Mouse (Mus musculus) liver, postnatal 0 days (tissue): ENCODE measurements around the gene 2510009E07Rik. TPM values are rescaled to one million over a fixed set of nuclear protein-coding genes. Genes with fewer than 3 reads are reported as not detected.

Source experiments
- ATAC-seq: fragments of 200-750 bp; cut with Nextera tagmentation; 2 replicates; pipeline ENCODE4 v1.8.0; 2017; ENCODE audit warnings: mild to moderate bottlenecking, moderate library complexity
- DNase-seq: peaks from one replicate; pipeline ENCODE4 v3.0.0-alpha.2; 2016
- H3K27ac ChIP-seq: fragments of 300-500 bp; sonication (generic); 2 replicates; pipeline ENCODE4 v1.5.1; 2014; ENCODE audit warnings: antibody characterized with exemption, moderate library complexity, mild to moderate bottlenecking, low read depth
- H3K27me3 ChIP-seq: fragments of 300-500 bp; sonication (generic); 2 replicates; pipeline ENCODE4 v1.6.1; 2014; ENCODE audit warnings: low read length, control low read depth, mixed read lengths; ENCODE audit not compliant: insufficient read depth
- H3K36me3 ChIP-seq: fragments of 300-500 bp; sonication (generic); replicated peaks from 2 replicates; pipeline ENCODE4 v1.6.1; 2014; ENCODE audit warnings: mild to moderate bottlenecking, control low read depth, low read length, moderate library complexity, mixed read lengths; ENCODE audit not compliant: insufficient read depth
- H3K4me1 ChIP-seq: fragments of 300-500 bp; sonication (generic); 2 replicates; pipeline ENCODE4 v1.6.1; 2014; ENCODE audit warnings: antibody characterized with exemption, mild to moderate bottlenecking, control low read depth; ENCODE audit not compliant: insufficient read depth
- H3K4me2 ChIP-seq: fragments of 300-500 bp; sonication (generic); 2 replicates; pipeline ENCODE4 v1.6.1; 2014; ENCODE audit warnings: low read depth, mild to moderate bottlenecking, low read length, moderate library complexity, mixed read lengths
- H3K4me3 ChIP-seq: fragments of 300-500 bp; sonication (generic); 2 replicates; pipeline ENCODE4 v1.5.1; 2014; ENCODE audit warnings: low read depth, low read length
- H3K9ac ChIP-seq: fragments of 300-500 bp; sonication (generic); replicated peaks from 2 replicates; pipeline ENCODE4 v1.6.1; 2014; ENCODE audit warnings: mild to moderate bottlenecking, moderate library complexity
- H3K9me3 ChIP-seq: fragments of 300-500 bp; sonication (generic); 2 replicates; pipeline ENCODE4 v1.6.1; 2016; ENCODE audit warnings: mild to moderate bottlenecking, control low read depth, low read length, mixed read lengths
- CTCF ChIP-seq: sonication (generic); IDR thresholded peaks from 2 replicates; pipeline ENCODE4 v1.5.1; 2016; ENCODE audit warnings: antibody characterized with exemption, low read depth
- EP300 ChIP-seq: IDR thresholded peaks from 2 replicates; pipeline ENCODE4 v1.6.1; 2016; ENCODE audit warnings: antibody characterized with exemption, low read depth, mild to moderate bottlenecking
- WGBS: fragments of 180-500 bp; shearing (Covaris S2); extraction: QIAGEN DNeasy Blood & Tissue Kit; methylation state at CpG from one replicate; pipeline ENCODE4 v1.1.7; 2014; ENCODE audit not compliant: insufficient replicate concordance; 5-methylcytosine and 5-hydroxymethylcytosine counted together
- polyA plus RNA-seq: library from polyadenylated mRNA; unstranded; fragments of >200 nt; fragmentation: Nextera tagmentation; extraction: Ambion mirVana; gene quantifications from 2 replicates; pipeline ENCODE4 v1.2.1, GENCODE M21; 2015

2510009E07Rik gene
- polyA plus RNA-seq, 1 experiment from 2014 or later: 3.5 TPM

DNA sequence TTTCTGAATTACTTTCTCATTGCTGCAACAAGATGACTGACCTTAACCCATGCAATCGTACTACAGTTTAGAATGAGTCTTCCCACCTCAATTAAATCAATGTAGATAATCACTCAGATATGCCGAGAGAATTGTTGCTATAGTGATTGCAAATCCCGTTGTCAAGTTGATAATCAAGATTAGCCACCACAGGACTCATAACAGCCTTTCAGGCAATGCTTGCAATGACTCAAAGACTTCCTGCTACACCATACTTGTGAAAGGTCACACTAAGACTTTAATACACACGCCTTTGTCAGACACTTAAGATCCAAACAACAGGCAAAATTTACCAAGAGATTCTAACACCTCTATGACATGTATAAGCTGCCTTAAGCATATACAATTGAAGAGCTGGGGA, 22.6 kb downstream of the 2510009E07Rik start:
- no peaks in the 10 kb centered on the region for H3K4me1 ChIP-seq

DNA sequence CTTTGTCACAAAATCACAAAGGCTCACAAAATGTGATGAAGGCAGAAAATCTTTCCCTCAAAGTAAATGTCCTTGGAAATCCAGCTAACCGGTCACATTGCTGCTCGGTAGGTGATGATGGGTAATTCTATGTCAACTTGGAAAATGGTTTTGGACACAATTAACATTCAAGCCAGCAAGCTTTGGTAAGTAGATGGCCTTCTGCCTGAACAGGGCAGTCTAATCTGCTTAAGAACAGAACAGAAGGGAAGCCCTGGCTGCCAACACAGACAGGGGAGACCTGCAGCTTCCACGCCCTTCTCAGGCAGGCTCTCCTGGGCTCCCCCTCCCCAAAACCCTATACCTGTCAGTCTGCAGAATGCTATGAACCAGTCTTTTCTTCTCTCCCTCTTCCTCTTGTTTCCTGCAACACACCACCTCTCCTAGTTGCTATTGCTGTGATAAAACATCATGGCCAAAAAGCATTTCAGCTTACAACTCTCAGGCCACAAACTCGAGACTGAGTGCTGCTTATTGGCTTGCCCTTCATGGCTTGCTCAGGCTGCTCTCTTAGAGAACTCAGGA, 29.0 kb downstream of the 2510009E07Rik start:
- WGBS: 53% methylated on average over 4 of the region's 4 CpGs
- no peak overlapping the region for H3K27ac ChIP-seq
- no peak overlapping the region for H3K9ac ChIP-seq
- DNase-seq (no peak), ATAC-seq (no peak)
- no peaks in the 10 kb centered on the region for H3K27me3 ChIP-seq
- 0 out of 2 replicates have a peak, but pooled peaks cover 6% of the 10 kb centered on the region for H3K9me3 ChIP-seq
- H3K4me1 ChIP-seq: no peaks in the 10 kb centered on the region
- no peak overlapping the region for H3K4me2 ChIP-seq
- no peak overlapping the region for H3K4me3 ChIP-seq
- TF ChIP-seq CTCF: no peak
- TF ChIP-seq EP300: no peak
- H3K36me3 ChIP-seq: no peaks in the 10 kb centered on the region

More for the DNA sequence above, 22.6 kb downstream of the 2510009E07Rik start:
- DNase-seq: no peak
- Histone ChIP-seq H3K9me3 (0 out of 2 replicates have a peak, but pooled peaks cover 6% of the 10 kb centered on the region), H3K27ac (no peak overlapping the region), H3K27me3 (no peaks in the 10 kb centered on the region), H3K4me2 (no peak overlapping the region), H3K9ac (no peak overlapping the region), H3K4me3 (no peak overlapping the region), H3K36me3 (no peaks in the 10 kb centered on the region)
- no peak for ATAC-seq
- 72% methylated on average over 4 of the region's 4 CpGs for WGBS
- TF ChIP-seq CTCF (no peak), EP300 (no peak)

DNA sequence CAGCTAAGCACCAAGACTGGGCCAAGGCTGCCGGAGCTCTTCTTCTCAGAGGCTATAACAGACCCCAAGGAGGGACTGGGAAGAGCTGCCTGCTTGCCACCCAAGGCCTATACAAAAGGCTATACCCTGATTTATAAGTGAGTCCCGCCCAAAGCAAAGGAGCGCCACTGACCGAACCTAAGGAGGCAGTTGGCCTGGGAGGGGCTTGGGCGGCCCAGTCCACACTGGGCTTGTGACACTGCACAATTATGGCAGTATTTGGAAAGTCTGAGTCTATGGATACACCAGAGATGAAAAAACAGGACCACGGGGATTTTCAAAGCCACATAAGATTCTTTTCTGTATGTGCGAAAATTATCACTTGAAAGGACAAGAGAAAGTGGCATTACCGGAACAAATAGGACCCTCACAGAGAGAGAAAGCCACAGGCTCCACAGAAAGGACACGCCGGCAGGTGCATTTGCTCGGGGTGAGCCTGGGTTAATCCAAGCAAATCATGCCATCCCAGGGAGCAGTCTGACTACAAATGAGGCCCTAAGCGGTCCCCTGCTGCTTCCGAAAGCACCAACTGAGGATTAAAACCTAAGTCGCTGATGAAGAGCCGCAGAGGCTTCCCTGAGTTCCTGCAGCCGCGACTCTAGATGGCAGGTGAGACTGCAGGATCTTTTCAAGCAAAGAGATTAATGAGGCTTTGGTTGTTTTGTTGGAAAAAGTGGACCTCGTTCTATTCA, 29.7 kb downstream of the 2510009E07Rik start:
- WGBS: 69% methylated on average over 18 of the region's 18 CpGs
- Histone ChIP-seq H3K9ac (no peak overlapping the region), H3K4me3 (no peak overlapping the region), H3K4me1 (no peaks in the 10 kb centered on the region), H3K4me2 (no peak overlapping the region), H3K36me3 (no peaks in the 10 kb centered on the region), H3K27ac (no peak overlapping the region), H3K9me3 (0 out of 2 replicates have a peak, but pooled peaks cover 6% of the 10 kb centered on the region), H3K27me3 (no peaks in the 10 kb centered on the region)
- DNase-seq (no peak), ATAC-seq (no peak)
- no peak for TF ChIP-seq CTCF
- no peak for TF ChIP-seq EP300

- no peak for TF ChIP-seq EP300
- Histone ChIP-seq H3K9ac (no peak overlapping the region), H3K4me2 (no peak overlapping the region), H3K4me1 (no peaks in the 10 kb centered on the region), H3K4me3 (no peak overlapping the region), H3K36me3 (peaks cover 4% of the 10 kb centered on the region; the same call in 1 of the 2 replicates), H3K27ac (no peak overlapping the region), H3K9me3 (no peaks in the 10 kb centered on the region), H3K27me3 (no peaks in the 10 kb centered on the region)
- ATAC-seq (no peak), DNase-seq (no peak)
- WGBS: 90% methylated on average over 9 of the region's 9 CpGs
These were observed 38.5 kb downstream of the 2510009E07Rik start for GRCm38 (mm10) chr16:21655961-21656360.

GRCm38 (mm10) chr16:21655291-21655690, 39.2 kb downstream of the 2510009E07Rik start:
- Histone ChIP-seq H3K4me3 (no peak overlapping the region), H3K9ac (no peak overlapping the region), H3K4me2 (no peak overlapping the region), H3K36me3 (peaks cover 4% of the 10 kb centered on the region; the same call in 1 of the 2 replicates), H3K9me3 (no peaks in the 10 kb centered on the region), H3K4me1 (no peaks in the 10 kb centered on the region), H3K27me3 (no peaks in the 10 kb centered on the region), H3K27ac (no peak overlapping the region)
- TF ChIP-seq EP300 (no peak), CTCF (no peak)
- DNase-seq (no peak), ATAC-seq (no peak)
- 53% methylated on average over 6 of the region's 6 CpGs for WGBS

- H3K27me3 ChIP-seq: no peaks in the 10 kb centered on the region
- 84% methylated on average over 5 of the region's 5 CpGs for WGBS
- DNase-seq (no peak), ATAC-seq (no peak)
- H3K36me3 ChIP-seq: peaks cover 3% of the 10 kb centered on the region; the same call in 1 of the 2 replicates
- H3K4me1 ChIP-seq: no peaks in the 10 kb centered on the region
- H3K9ac ChIP-seq: no peak overlapping the region
- H3K4me3 ChIP-seq: no peak overlapping the region
- TF ChIP-seq CTCF (no peak), EP300 (no peak)
- H3K27ac ChIP-seq: no peak overlapping the region
- no peaks in the 10 kb centered on the region for H3K9me3 ChIP-seq
- no peak overlapping the region for H3K4me2 ChIP-seq
These were observed 40.1 kb downstream of the 2510009E07Rik start for GRCm38 (mm10) chr16:21654384-21654783.
